Mouse (Mus musculus) limb, embryonic 15.5 days (tissue): ENCODE results near the gene Abtb1. TPM values are rescaled to one million over a fixed set of nuclear protein-coding genes. Genes with fewer than 3 reads are reported as not detected.

Source experiments
- ATAC-seq: fragments of 200-750 bp; cut with Nextera tagmentation; 2 replicates; pipeline ENCODE4 v1.8.0; 2017; ENCODE audit warnings: low read depth, moderate TSS enrichment; ENCODE audit not compliant: insufficient number of reproducible peaks, low FRiP score, low TSS enrichment
- H3K27ac ChIP-seq: fragments of 300-500 bp; sonication (generic); 2 replicates; pipeline ENCODE4 v1.5.1; 2015; ENCODE audit warnings: moderate library complexity, mild to moderate bottlenecking, inconsistent platforms
- H3K27me3 ChIP-seq: fragments of 300-500 bp; sonication (generic); 2 replicates; pipeline ENCODE4 v1.6.1; 2015; ENCODE audit warnings: inconsistent platforms
- H3K36me3 ChIP-seq: fragments of 300-500 bp; sonication (generic); 2 replicates; pipeline ENCODE4 v1.6.1; 2015; ENCODE audit warnings: inconsistent platforms
- H3K4me1 ChIP-seq: fragments of 300-500 bp; sonication (generic); 2 replicates; pipeline ENCODE4 v1.6.1; 2015; ENCODE audit warnings: inconsistent platforms
- H3K4me2 ChIP-seq: fragments of 300-500 bp; sonication (generic); 2 replicates; pipeline ENCODE4 v1.6.1; 2015; ENCODE audit warnings: mild to moderate bottlenecking, inconsistent platforms
- H3K4me3 ChIP-seq: fragments of 300-500 bp; sonication (generic); 2 replicates; pipeline ENCODE4 v1.5.1; 2015; ENCODE audit warnings: mild to moderate bottlenecking, inconsistent platforms
- H3K9ac ChIP-seq: fragments of 300-500 bp; sonication (generic); 2 replicates; pipeline ENCODE4 v1.6.1; 2015; ENCODE audit warnings: inconsistent platforms
- H3K9me3 ChIP-seq: fragments of 300-500 bp; sonication (generic); 2 replicates; pipeline ENCODE4 v1.6.1; 2016; ENCODE audit warnings: inconsistent platforms
- WGBS: fragments of 180-500 bp; shearing (Covaris S2); methylation state at CpG from one replicate; pipeline ENCODE4 v1.1.7; 2015; 5-methylcytosine and 5-hydroxymethylcytosine counted together
- polyA plus RNA-seq: library from polyadenylated mRNA; unstranded; fragments of >200 nt; fragmentation: Nextera tagmentation; extraction: Ambion mirVana; gene quantifications from 2 replicates; pipeline ENCODE4 v1.2.1, GENCODE M21; 2015

Gene Abtb1
- polyA plus RNA-seq, 1 experiment from 2014 or later = 33.3 TPM

DNA sequence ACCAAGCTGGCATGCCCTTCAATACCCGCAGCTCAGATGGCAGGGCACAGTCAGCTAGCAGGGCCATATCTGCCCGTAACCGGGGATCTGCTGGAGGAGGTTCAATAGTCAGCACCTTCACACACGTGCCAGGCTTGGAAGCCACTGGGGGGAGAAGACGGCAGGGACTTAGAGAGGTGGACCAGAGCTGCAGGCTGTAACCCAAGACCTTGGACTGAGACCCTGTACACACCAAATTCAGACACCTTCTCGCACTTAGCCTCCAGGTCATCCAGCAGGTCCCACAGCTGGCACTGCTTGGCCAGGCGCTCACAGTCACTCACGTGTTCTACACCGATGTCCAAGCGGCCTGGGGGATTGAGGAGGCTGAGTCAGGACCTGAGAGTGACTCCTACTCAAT lies 3.2 kb downstream of the Abtb1 start:
- no peak overlapping the region for H3K9ac ChIP-seq
- no peaks in the 10 kb centered on the region for H3K27me3 ChIP-seq
- ATAC-seq = no peak
- WGBS = 91% methylated on average over 10 of the region's 10 CpGs
- no peak overlapping the region for H3K27ac ChIP-seq
- H3K4me1 ChIP-seq = peaks cover 21% of the 10 kb centered on the region
- no peak overlapping the region for H3K4me3 ChIP-seq
- H3K4me2 ChIP-seq = no peak overlapping the region
- H3K9me3 ChIP-seq = no peaks in the 10 kb centered on the region
- H3K36me3 ChIP-seq = peaks cover 40% of the 10 kb centered on the region

DNA sequence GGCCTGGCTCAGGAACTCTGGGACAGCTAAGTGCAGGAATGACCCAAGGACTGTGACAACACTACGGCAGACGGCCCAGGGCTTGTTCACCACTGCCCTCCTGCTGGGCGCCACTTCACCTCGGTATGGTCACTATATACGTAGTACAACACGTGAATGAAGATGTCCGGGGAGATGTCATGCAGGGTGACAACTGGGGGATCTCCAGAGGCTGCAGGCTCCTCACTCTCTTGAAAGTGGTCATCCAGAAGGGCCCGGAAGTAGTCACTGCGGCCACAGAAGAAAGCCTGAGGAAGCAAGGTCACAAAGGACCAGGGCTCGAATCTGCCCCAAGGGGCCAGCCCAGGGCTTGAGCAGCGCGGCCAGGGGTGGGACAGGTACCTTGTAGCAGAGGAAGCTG lies 3.8 kb downstream of the Abtb1 start:
- H3K36me3 ChIP-seq = peaks cover 40% of the 10 kb centered on the region
- WGBS = 90% methylated on average over 12 of the region's 12 CpGs
- H3K4me1 ChIP-seq = peaks cover 15% of the 10 kb centered on the region
- no peak overlapping the region for H3K4me2 ChIP-seq
- no peak overlapping the region for H3K9ac ChIP-seq
- H3K27ac ChIP-seq = no peak overlapping the region
- no peaks in the 10 kb centered on the region for H3K9me3 ChIP-seq
- no peak for ATAC-seq
- no peak overlapping the region for H3K4me3 ChIP-seq
- H3K27me3 ChIP-seq = no peaks in the 10 kb centered on the region

DNA sequence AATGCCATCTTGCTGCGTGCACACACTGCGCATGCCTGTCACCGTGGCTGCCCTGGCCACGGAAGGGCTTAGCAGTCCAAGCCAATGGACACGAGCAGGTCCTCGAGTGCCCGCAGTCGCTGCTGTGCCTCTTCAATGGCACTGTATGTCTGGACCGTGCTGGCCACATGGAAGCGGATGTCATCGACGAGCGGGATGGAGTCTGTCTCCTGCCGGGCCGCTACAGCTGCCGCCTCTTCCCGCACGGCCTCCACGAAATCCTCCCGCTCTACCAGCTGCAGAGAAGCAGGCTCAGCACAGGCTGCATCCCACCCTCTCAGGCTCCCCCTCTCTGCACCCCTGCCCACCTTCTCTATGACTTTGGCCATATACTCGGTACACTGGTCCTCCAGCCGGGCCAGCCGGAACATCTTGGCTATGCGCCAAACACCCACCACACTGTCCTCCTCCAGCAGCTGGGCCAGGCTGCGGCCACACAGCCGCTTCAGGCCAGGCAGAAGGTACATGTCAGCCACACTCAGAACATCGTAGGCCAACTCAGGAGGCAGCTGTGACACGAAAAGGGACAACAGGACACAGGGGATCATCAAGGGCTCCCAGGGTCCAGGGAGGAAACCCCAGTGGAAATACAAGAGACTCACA lies 5.5 kb downstream of the Abtb1 start:
- Histone ChIP-seq H3K36me3 (peaks cover 40% of the 10 kb centered on the region), H3K4me1 (peaks cover 12% of the 10 kb centered on the region), H3K4me3 (no peak overlapping the region), H3K9ac (no peak overlapping the region), H3K9me3 (no peaks in the 10 kb centered on the region), H3K27me3 (no peaks in the 10 kb centered on the region), H3K4me2 (no peak overlapping the region), H3K27ac (no peak overlapping the region)
- 89% methylated on average over 28 of the region's 28 CpGs for WGBS
- ATAC-seq = no peak

DNA sequence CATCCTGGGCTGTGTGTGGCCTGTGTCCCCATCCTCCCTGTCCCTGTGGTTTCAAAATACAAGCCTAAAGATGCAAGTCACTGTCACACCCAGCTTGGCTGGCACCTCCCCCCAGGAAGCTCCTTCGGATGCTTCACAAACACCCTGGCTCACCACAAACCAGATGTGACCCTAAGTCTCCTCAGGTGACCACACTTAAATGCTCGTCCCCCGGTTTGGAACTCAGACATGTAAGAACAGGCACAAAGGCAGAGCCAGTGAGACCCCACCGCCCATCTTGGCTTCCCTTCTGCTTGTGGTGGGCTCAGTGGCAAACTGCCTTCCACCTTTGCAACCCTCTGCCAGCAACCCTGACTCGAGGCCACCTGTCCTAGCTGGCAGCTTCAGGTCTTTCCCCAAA lies 6.7 kb downstream of the Abtb1 start:
- Histone ChIP-seq H3K9ac (no peak overlapping the region), H3K27ac (no peak overlapping the region), H3K4me1 (peaks cover 3% of the 10 kb centered on the region), H3K4me3 (no peak overlapping the region), H3K4me2 (no peak overlapping the region), H3K9me3 (no peaks in the 10 kb centered on the region), H3K27me3 (no peaks in the 10 kb centered on the region), H3K36me3 (peaks cover 40% of the 10 kb centered on the region)
- no peak for ATAC-seq
- WGBS = 56% methylated on average over 5 of the region's 5 CpGs

DNA sequence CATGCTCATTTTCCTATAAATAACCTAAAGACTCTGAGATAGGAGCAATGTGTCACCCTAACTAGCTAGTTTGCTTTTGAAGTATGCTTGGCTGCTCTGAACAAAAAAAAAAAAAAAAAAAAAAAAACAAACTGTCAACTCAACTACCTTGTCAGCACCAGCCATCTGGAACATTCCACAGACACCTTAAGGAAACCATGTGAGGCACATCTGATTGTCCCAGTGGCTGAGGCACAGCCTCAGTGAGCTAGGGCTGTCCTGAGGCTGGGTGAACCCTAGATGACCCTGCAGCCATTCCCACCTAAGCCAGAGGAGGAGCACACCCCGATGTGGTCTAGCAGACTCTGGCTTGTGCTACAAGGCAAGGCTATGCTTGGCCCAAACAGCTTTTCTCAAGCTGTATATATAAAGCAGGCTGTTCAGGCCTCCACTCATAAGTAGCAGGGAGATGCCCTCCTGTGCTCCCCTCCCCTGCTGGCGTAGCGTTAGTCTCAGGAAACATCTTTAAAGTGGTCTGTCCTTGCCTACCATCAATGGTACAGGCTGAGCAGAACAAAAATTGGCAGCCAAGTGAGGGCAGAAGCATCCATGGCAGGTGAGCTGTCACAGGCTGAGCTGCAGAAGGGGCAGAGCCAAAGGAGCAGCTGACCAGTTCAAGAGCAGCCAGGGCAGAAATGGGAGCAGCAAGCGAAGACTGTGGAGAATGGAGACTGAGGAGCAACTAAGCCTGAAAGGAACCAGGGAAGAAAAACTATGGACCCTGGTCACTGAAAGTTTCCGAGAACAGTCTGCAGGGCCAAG lies 8.2 kb downstream of the Abtb1 start:
- Histone ChIP-seq H3K36me3 (peaks cover 26% of the 10 kb centered on the region), H3K4me1 (peaks cover 3% of the 10 kb centered on the region), H3K27me3 (no peaks in the 10 kb centered on the region), H3K4me3 (no peak overlapping the region), H3K4me2 (no peak overlapping the region), H3K9ac (no peak overlapping the region), H3K27ac (no peak overlapping the region), H3K9me3 (no peaks in the 10 kb centered on the region)
- no peak for ATAC-seq
- WGBS = 81% methylated on average over 5 of the region's 5 CpGs

DNA sequence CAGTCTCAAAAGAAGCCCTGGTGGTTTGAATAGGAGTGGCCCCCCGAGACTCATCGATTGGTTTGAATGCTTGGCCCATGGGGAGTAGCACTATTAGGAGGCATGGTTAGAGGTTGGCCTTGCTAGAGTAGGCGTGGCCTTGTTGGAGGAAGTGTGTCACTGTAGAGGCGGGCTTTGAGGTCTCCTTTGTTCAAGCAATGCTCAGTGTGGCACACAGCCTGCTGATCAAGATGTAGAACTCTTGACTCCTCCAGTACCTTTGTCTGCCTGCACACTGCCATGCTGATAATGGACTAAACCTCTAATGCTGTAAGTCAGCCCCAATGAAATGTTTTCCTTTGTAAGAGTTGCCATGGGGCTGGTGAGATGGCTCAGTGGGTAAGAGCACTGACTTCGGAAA lies 9.1 kb downstream of the Abtb1 start:
- H3K36me3 ChIP-seq = peaks cover 18% of the 10 kb centered on the region
- 77% methylated on average over 5 of the region's 5 CpGs for WGBS
- H3K4me1 ChIP-seq = peaks cover 5% of the 10 kb centered on the region
- no peak for ATAC-seq
- no peak overlapping the region for H3K27ac ChIP-seq
- no peak overlapping the region for H3K9ac ChIP-seq
- H3K4me2 ChIP-seq = no peak overlapping the region
- no peaks in the 10 kb centered on the region for H3K9me3 ChIP-seq
- no peak overlapping the region for H3K4me3 ChIP-seq
- H3K27me3 ChIP-seq = no peaks in the 10 kb centered on the region

DNA sequence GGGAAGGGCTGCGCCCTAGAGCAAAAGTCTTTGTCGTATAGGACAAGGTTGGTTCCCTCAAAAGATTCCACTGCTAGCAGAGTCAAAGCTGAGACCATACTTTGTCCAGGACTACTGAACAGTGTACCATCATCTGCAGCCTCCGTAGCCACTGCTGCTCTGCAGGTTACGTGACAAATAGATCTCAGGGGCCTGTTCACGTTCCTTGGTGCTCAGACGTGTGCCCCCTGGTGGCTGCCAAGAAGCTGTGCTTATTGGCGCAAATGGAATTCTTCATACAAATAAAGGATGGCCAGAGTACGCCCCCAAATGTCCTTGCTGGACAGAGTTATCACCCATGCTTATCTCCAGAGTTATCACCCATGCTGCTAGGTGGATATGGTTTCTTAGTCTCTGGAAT lies 10.3 kb downstream of the Abtb1 start:
- Histone ChIP-seq H3K4me2 (no peak overlapping the region), H3K9me3 (no peaks in the 10 kb centered on the region), H3K9ac (no peak overlapping the region), H3K4me1 (peaks cover 17% of the 10 kb centered on the region), H3K27ac (no peak overlapping the region), H3K36me3 (peaks cover 7% of the 10 kb centered on the region), H3K4me3 (no peak overlapping the region), H3K27me3 (no peaks in the 10 kb centered on the region)
- no peak for ATAC-seq
- WGBS = 26% methylated on average over 8 of the region's 8 CpGs

DNA sequence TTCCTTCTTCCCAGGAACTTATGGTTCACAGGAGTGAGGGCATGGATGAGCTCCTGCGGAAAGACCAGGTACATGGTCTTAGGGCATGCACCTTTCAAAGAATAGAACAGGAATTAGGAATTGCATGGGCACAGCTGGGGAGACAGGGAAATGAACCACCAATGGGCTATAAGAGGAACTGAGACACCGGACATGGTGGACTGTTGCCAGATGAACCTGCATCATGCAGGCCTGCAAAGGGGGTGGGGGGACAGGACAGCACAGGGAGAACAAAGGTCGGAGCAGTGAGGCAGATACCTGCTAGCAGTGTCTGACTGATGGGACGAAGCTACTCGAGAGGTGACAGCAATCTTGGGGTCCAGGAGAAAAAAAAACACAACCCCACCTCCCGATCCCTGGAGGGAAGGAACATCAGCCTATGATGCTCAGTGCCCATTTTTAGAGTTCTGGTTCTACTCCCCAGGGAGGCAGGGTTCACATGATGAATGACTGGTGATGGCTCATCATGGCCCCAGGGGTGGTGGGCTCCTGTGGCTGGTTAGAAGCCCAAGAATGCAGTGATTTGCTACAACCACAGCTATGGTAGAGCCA lies 11.6 kb downstream of the Abtb1 start:
- Histone ChIP-seq H3K9ac (no peak overlapping the region), H3K9me3 (no peaks in the 10 kb centered on the region), H3K27ac (no peak overlapping the region), H3K4me1 (peaks cover 21% of the 10 kb centered on the region), H3K4me2 (no peak overlapping the region), H3K27me3 (no peaks in the 10 kb centered on the region), H3K36me3 (no peaks in the 10 kb centered on the region), H3K4me3 (no peak overlapping the region)
- ATAC-seq = no peak
- 85% methylated on average over 6 of the region's 6 CpGs for WGBS

DNA sequence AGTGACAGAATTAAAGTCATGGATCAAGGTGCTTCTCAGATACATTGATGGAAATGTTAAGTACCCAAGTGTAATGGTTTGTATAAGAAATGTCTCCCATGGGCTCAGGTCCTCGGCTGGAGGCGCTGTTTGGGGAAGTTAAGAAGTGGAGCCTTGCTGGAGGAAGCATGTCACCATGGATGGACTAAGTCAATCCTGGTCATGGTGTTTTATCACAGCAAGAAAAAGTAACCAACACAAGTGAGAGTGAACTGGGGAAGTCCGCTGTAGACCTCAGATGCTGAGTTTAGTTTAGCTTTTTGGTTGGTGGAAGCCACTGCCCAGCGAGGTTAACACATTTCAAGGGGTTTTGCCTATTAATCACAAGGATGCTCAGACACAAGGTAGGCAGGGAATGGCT lies 12.2 kb downstream of the Abtb1 start:
- ATAC-seq = no peak
- H3K4me1 ChIP-seq = peaks cover 21% of the 10 kb centered on the region
- no peak overlapping the region for H3K4me3 ChIP-seq
- H3K36me3 ChIP-seq = no peaks in the 10 kb centered on the region
- H3K27me3 ChIP-seq = no peaks in the 10 kb centered on the region
- H3K4me2 ChIP-seq = no peak overlapping the region
- WGBS = 87% methylated on average over 4 of the region's 4 CpGs
- no peak overlapping the region for H3K27ac ChIP-seq
- H3K9ac ChIP-seq = no peak overlapping the region
- H3K9me3 ChIP-seq = no peaks in the 10 kb centered on the region

DNA sequence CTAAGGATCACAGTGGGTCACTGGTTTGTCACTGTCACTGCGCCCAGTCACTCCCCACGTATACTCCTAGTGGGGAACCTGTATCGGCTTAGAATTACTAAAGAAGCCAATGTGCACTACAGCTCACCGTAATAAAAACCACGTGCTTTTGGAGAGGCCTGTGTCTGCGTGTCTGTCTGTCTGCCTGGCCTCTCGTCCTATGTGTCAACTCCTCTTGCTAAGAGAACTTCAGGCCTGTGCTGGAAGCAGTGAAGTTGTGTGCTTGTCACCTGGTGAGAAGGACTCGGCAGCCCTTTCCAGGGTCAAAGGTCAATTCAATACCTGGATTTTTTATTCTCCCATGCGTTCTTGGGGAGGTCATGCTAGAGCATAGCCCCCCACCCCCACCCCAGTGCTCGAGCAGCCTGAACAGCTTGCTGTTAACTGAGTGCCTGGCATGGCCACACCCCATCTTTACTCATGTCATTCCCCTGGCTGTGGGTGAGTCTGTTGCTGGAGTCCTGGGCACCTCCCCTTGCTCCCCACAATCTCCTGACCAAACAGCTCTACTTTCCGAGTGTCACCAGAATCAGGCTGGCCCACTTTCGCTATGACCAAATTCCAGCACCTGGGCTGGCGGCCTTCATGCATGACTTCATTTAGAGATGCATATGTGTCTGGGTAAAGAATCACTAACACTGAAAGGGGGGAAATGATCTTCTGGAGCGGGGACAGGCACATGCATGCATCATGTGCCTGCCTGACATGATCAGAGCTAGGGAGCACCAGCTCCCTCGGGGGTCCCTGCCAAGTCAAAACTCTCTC lies 13.4 kb downstream of the Abtb1 start:
- H3K9ac ChIP-seq = no peak overlapping the region
- 63% methylated on average over 15 of the region's 15 CpGs for WGBS
- no peak for ATAC-seq
- no peaks in the 10 kb centered on the region for H3K27me3 ChIP-seq
- no peak overlapping the region for H3K4me3 ChIP-seq
- no peak overlapping the region for H3K4me2 ChIP-seq
- no peaks in the 10 kb centered on the region for H3K36me3 ChIP-seq
- H3K4me1 ChIP-seq = peaks cover 21% of the 10 kb centered on the region
- no peak overlapping the region for H3K27ac ChIP-seq
- H3K9me3 ChIP-seq = no peaks in the 10 kb centered on the region

DNA sequence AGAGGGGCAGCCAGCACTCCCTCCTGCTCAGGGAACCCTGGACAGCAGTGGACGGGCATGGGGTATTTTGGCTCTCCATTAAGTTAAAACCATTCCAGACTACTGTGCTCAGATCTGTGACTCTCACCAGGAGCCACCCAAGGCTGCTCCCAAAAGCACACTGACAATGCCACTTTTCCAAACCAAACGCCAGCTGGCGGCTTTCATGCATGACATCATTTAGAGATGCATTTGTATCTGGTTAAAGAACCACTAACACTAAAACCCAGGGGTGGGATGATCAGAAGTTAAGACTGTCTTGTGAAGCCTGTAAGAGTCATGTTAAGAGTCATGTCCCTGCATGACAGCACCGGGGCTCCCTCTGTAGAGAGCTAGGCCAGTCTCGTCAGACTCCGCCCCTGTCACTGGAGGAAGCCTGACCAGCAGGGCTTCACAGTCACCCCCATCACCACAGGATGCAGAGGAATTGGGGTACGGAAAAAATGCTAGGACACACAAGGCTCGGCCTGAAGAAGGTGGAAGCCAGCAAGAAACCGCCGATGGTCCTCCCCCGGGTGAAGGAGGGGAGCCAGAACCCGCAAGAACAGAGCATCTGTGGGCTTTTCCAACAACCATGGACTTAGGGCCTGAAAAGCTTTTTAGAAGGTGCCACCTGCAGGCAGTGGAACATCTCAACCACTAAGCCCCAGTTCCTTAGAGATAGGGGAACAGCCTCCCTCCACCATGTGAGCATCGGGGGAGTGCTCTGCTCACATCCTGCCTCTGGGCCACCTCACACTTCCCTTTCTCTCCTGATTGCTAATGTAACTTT lies 14.2 kb downstream of the Abtb1 start:
- no peak overlapping the region for H3K9ac ChIP-seq
- WGBS = 62% methylated on average over 13 of the region's 13 CpGs
- no peak overlapping the region for H3K4me2 ChIP-seq
- H3K4me3 ChIP-seq = no peak overlapping the region
- no peaks in the 10 kb centered on the region for H3K9me3 ChIP-seq
- ATAC-seq = no peak
- no peaks in the 10 kb centered on the region for H3K27me3 ChIP-seq
- H3K4me1 ChIP-seq = peaks cover 21% of the 10 kb centered on the region
- H3K36me3 ChIP-seq = no peaks in the 10 kb centered on the region
- no peak overlapping the region; the same call in 1 of the 2 replicates for H3K27ac ChIP-seq
